Mouse (Mus musculus): ENCODE data around the gene Prr12.

Gene Prr12

DNA sequence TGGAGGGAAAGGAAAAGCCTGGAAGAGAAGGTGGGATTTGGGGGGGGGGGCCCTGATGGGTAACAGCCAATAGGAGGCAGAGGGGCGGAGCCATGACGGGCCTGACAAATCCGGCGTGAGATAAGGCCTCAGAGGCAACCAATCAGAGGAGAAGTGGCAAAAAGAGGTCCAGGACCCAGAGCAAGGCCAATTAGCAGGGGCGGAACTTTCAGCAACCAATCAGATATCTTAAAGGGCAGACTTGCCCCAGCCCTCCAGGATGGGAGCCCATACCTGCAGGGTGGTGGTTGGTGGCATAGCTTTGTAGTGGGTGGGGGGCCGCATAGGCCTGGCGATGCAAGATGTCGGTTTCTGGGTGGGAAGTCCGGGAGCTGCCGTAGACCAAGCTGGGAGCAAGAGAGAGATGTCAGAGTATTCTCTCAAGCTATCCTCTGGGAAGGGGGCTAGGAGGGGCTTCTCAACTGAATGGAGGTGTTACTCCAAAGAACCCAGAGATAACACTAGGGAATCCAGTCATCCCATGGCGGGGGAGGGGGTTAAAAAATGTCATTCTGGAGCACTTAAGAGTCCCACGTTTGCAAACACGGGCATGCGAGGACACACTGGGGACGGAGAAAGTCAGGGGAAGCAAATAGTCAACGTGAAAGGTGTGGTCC, 1.6 kb downstream of the Prr12 start:
- peak; percentile 57 for DNase-seq (ENCODE audit: low read depth)

DNA sequence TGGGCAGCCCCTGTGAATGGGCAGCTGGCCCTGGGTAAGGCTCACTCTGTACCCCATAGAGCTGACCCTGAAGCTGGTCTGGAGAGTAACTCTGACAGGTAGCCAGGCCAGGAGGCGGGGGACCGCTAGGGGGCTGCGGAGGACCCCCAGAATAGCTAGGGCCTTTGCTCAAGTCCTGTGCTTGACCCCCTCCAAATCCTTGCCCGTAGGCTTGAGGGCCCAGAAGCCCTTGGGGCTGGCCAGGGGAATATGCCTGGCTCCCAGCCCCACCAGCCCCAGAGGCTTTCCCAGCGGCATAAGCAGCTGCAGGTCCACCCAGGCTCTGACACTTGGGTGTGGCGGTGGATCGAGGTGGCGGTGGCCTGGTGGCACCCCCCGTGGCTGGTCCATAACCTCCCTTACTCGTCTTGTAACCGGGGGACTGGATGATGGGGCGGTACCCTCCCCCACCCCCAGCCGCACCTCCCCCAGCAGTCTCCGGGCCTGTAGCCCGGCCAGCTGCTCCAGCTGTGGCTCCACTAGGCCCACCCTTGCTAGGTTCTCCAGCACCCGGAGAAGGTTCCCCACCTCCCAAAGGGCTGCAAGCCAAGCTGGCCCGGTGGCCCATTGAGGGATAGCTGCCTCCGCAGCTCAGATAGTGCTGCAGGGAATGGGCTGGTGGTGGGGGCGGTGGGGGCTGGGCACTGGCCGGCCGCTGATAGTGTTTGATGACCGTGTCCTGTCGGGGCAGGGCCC, 3.6 kb downstream of the Prr12 start:
- DNase-seq (ENCODE audit: low read depth): no peak

DNA sequence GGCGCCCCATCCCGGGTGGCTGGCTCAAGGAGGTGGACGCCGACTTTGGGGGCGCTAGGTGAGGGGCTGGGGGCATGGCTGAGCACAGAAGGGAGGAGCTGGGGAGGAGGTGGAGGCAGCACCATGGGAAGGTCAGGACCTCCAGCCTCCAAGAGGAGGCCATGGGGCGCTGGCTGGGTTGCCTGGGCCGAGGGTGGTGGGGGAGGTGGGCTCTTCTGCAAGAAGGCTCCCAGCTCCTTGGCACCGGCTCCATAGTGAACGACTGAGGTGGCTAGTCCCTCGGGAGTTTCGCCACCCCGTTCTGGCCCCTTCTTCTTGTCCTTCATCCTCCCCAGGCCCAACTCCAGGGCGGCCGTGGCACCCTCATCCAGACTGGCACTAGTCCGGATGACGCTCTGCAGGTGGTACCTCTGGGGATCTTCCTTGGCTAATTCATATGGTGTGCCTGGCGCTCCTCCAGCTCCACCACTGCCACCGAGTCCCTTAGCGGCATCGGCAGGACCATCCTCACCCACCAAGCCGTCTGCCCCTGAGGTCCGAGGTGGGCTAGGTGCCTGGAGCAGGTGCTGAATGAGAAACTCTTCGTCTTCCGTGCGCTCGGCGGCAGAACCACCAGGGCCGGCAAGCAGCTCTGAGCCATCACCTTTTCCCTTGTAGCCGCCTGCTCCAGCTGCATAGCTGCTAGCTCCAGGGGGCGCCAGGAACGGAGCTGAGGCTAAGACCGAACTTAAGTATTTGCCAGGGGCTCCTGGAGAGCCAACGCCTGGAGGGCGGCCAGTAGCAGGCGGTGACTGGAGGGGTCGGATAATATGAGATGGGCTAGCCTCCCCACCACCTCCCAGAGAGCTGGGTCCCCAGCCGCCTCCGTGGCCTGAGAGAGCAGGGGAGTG, 4.4 kb downstream of the Prr12 start:
- no peak for DNase-seq (ENCODE audit: low read depth)

DNA sequence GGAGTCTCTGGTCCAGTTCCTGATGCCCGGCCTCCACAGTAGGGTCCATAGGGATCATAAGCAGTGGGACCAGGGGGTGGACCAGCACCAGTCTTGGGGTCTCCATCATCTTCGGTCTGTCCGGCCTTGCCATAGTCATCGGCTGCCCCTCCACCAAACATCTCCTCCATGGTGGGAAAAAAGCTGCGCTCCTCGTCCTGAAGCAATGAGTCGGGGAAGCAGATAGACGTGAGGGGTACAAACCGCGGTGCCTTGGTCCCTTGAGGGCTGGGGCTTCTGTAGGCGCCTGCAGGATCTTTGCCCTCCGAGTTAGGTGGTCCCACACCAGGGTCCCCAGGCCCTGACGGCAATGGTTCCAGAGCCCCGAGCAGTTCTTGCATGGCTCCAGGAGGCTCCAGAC, 5.2 kb downstream of the Prr12 start:
- DNase-seq (ENCODE audit: low read depth): no peak

DNA sequence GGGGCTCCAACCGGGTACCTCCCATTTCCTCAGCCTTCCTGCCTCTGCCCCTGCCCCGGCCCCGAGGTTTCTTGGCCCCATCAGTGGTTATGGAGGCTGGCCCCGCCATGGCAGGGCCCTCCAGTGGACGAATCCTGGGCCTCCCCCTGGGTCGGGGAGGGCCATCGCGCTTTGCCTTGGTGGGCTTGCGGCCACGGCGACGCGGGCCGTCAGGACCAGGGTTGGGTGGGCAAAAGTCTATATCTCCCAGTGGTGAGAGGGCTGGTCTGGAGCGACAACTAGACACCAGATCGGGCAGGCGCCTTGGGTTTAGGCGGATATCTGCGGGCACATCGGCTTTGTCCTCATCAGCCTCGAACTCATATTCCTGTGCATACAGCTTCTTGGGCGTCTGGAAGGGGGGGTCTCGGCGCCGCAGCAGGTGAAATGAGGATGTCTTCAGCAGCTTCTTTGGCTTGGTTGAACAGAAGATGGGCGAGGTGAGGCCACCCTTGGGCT, 5.8 kb downstream of the Prr12 start:
- DNase-seq (ENCODE audit: low read depth): no peak

DNA sequence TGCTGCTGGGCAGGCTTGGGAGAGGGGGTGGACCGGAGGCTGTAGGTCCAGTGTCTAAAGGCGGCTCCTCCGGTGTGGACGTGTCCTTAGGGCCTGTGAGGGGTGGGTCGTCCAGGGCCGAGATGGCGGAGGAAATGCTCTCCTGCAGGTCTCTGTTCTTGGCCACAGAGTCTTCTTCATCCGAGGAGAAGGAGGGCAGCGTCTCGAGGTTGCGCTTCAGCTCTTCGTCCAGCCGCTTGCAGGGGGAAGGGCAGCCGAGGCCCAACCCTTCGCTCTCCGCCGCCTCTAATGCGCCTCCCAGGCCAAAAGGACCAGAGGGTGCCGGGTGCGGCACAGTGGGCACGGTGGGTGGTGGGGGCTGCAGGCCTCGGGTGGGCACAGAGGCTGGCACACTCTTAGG, 6.9 kb downstream of the Prr12 start:
- no peak for DNase-seq (ENCODE audit: low read depth)

DNA sequence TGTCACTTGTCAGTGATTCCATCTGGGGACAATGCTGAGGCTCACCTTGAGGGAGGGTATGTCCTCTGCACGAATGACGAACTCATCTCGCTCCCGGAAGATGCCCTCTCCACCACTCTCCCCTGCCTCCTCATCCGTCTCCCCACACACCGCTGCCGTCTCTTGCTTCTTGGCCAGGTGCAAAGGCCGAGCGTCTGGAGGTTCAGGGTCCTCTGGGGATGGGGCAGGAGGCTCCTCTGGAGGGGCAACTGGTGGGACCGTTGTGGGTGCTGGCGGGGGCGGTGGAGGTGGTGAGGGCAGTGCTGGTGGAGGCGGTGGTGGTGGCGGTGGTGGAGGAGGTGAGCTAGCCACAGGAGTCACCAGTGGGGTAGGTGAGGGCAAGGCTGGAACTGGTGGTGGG, 9.4 kb downstream of the Prr12 start:
- no peak for DNase-seq (ENCODE audit: low read depth)

DNA sequence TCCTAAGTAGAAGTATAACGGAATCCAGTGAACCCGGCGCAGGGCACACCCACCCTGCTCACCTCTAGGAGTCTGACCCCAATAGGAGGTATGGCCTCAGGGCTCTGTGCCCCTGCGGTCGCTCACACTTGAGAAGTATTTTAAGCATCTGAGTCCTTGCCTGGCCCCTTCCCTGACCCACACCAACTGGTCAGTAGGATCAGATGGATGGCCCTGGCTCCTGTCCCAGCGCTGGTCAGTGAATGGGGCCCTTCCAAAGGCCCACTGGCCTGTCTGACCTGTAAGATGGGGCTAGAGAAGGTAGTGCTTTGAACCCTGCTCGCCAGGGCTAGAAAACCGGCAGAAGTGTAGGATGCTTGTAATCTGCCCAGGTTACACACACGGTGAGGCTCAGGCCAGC, 11.8 kb downstream of the Prr12 start:
- DNase-seq (ENCODE audit: low read depth): no peak

DNA sequence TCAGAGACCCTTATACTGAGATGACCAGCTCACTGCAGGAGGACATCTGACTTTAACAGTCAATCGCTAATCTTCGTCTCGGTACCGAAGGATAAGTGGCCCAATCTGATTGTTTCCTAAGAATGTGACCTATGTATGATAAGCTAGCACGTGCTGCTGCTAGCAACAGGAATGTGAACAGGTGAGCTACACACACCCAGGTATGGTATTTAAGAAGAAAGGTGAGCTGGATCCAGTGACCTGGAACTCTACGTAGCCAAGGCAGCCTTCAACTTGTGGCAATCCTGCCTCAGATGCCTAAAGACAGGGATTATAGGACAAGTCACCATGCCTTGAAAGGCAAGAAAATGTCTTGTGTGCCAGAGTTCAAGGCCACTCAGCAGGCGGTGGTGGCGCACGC, 14.3 kb downstream of the Prr12 start:
- DNase-seq (ENCODE audit: low read depth): no peak

DNA sequence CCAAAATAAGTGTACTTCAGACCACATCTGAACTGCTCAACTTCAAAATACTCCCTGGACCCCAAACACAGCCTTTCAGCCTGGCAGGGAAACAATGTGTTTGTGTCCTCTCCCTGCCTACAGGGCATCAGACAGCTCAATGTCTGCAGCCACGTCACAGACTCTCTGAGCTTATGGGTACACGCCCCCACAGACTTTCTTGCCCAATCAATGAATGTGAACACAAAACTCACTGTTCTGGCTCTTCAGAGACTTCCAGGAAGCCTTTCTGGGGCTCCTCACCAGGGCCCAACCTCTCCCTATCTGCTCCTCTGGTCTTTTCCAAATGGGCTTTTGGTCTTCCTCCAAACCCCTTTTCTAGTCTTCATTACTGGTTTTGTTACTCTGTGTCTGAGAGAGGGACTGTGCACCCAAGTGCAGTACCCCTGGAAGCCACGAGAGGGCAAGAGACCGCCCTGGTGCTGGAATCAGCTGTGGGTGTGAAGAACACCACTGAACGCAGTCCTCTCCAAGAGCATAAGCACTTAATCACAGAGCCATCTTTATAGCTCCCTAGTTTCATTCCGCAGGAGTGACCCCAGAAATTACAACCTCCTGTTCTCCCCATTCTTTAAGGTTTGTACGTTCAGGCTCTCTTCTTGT, 14.8 kb downstream of the Prr12 start:
- DNase-seq (ENCODE audit: low read depth): no peak

DNA sequence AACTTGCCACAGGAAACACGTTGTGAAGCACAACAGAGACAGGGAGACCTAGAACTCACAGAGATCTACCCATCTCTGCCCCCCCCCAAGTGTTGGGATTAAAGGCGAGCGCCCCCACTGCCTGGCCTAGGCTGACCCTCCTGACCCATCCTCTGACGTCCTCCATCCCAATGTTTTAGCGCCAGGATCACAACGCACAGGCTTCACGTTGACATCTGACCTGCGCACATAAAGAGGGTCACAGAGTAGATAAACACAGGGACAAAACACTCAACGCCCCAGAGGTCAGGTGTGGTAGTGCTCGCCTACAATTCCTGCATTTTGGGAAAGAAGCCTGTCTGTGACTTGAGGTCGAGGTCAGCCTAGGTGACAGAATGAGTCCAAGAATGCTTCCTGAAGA, 16.0 kb downstream of the Prr12 start:
- DNase-seq (ENCODE audit: low read depth): no peak

DNA sequence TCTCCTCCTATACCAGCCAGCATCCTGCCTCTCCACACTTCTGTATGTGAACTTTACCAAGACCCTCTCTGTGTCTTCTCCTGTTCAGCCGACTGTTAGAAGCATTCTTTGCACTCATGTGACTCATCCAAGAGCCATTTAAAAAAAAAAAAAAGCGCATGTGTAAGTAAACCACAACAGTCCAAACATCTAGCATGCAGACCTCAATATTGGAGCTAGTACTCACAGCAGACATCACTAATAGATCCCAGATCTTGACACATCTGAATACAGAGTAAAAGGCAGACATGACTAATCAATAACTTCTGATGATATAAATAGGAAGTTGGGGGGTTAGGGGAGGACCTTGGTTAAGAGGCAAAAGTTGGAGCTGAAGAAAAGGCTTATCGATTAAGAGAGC, 17.1 kb downstream of the Prr12 start:
- no peak for DNase-seq (ENCODE audit: low read depth)

DNA sequence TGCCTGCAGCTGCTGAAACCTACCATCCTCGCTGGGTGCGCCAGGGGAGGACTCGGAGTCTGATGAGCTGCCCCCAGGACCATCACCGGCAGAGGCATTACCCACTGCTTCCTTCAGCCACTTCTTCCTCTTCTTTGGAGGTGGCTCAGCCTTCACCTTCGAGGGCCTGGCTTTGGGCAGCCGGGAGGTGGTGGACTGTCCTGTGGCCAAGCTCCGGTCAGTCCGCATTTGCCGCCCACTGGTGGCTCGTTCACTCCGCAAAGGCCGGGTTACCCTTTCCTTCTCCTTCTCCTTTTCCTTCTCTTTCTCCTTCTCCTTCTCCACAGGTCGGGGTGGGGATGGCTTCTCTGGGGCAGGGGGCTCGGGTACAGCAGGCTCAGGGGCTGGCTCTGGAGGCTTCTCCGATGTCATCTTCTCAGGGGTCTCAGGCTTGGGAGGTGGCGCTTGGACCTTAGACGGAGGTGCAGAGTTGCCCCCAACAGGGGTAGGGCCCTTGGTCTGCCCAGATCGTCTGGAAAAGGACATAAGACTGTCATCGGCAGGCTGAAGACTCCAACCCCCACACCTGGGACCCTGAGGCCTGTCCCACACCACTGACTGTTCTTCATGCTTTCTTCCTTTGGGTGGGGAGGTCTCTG, 18.8 kb downstream of the Prr12 start:
- DNase-seq (ENCODE audit: low read depth): no peak

DNA sequence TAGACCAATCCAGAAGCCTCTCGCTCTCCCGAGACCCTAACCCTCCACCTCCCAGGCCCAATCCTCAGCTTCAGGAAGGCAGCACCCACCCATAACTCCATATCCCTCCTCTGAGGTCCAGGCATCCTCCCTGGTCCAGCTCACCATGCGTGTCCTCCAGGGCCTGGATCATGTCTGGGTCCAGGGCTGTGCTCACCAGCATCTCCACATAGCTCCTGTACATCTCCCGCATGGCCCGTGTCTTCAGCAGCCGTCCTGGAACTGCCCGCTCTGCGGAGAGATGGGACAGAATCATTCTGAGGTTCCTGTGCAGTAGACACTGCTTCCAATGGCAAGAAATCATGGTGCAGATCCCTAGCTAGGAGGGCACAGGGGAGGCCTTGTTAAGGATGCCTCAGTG, 21.8 kb downstream of the Prr12 start:
- DNase-seq (ENCODE audit: low read depth): no peak

DNA sequence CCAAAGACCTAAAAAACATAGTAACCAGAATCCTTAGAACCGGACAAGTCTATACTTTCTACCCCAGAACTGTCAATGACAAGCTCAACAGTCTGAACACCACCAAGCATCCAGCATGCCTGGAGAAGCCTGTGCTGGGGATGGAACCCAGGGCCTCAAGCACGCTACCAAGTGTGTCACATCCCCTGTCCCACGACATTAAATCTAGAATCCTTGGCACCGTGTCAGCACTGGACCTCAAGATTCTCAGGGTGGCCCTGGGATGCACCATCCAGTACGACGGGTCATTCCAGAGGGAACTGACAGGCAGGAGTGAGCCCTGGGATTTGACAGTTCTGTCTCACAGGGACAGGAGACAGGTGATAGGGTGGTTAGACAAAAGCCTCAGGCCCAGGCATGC, 22.7 kb downstream of the Prr12 start:
- no peak for DNase-seq (ENCODE audit: low read depth)

DNA sequence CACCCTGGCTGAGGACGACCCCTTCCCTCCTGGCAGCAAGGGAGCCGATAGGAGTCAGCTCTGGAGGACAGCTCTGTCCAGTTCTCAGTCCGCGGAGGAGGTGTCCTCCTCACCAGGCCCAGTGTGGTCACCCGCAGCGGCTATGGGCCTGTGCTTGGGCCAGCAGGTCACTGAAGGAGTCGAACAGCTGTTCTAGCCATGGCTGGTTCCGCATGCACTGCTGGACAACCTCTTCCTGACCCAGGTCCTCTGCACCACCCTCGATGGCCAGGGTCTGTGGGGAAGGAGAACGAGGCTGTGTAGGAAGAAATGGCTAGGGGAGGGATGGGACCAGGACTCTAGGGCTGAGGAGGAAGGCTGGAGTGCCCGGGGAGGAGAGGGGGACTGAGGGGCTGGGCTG, 24.3 kb downstream of the Prr12 start:
- no peak for DNase-seq (ENCODE audit: low read depth)

DNA sequence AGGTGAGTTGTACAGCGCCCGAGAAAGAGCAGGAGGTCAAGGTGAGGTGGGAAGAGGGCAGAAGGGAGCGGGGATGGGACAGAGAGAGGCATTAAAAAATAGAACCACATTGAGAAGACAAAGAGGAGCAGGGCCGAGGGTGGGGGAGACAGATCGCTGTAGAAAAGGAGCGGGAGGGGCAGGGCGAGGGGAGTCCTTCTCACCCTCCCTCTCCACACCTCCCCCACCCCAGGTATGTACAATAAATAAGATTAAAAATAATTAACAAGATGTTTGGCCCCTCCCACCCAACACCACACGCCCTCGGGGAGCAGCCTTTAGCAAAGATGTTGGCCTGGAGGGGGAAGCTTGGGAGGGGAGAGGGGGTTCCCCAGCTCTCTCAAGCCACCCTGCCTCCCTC, 24.9 kb downstream of the Prr12 start:
- no peak for DNase-seq (ENCODE audit: low read depth)

DNA sequence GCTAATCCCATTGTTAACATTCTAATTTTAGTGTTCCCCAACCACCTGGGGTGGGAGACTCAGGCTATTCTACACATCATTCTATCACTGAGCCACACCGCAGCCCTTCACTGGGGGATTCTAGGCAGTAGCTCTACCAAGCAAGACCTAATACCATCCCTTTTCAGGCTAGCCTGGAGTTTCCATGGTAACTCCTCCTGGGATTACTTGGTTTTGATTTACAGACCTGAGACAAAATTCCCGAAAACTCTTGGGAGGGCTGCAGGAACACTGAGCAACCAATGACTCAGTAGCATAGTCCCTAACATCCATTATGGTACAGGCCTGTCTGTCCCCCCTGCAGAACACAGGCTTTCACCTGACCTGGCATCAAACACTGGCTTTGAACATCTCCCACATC, 26.4 kb downstream of the Prr12 start:
- DNase-seq (ENCODE audit: low read depth): no peak

DNA sequence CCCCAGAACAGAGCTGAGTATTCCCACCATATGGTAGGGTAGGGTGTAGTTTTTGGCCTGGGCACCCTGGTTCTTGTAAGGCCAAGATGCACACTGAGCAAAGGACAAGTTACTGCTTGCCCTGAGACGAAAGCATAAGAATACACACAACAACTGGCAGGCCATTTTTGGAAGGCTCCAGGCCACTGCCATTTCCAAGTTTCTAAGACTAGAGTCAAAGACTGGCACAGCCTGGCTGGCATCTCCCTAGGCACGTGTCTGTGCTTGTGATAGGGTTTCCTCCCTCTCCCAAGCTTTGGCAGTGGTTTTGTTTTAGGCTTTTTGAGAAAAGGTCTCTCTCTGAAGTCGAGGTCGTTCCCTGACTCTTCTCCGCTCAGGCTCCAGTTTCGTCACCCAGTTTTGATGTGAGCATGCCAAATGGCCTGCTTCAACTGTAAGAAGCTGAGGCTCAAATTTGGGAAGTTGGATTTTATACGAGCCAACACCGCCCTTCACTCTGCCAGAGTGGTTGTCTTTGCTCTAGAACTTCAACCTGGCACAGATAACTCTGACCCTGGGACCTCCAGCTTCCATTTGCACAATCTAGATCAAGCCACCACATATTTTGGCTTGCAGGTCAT, 27.0 kb downstream of the Prr12 start:
- no peak for DNase-seq (ENCODE audit: low read depth)

DNA sequence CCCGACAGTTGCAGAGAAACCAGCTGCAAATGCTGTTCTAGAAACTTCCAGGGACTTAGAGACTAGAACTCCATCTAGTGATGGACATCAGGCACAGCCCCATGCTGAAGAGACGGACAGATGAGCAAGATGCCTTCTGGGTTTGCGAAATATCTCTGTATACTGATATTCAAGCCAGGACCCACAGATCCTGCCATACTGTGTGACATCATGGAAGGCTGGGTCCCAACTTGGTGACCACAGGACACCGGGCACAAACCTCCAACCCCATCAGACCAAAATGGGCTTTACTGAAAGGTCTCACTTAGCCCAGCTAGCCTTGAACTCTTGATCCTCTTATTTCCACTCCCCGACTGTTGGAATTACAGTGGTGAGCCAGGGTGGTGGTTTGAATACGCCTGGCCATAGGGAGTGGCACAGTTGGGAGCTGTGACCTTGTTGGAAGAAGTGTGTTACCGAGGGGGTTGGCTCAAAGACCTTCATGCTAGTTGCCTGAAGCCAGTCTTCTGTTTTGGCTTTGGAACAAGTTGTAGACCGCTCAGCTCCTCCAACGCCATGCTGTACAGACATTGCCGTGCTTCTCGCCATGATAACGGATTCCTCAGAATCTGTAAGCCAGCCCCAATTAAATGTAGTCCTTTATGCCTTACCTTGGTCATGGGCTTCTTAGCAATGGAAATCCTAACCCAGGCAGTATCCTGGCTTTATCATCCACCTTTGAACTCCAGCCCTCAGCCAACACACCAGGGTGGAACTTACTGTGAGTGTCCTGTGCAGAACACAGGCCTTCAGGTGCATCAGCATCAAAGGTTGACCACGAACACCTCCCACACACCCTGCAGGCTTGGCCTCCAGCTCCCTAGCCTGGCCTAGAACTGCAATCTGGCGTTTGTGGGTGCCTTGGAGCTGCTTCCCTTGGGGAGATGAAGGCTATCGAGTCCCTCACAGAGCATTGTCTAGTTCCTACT, 28.1 kb downstream of the Prr12 start:
- DNase-seq (ENCODE audit: low read depth): no peak
